Mouse (Mus musculus) midbrain, embryonic 14.5 days (tissue): ENCODE measurements around the gene Rnf145. TPM values are rescaled to one million over a fixed set of nuclear protein-coding genes. Genes with fewer than 3 reads are reported as not detected.

Experiments
- ATAC-seq: fragments of 200-750 bp; cut with Nextera tagmentation; 2 replicates; pipeline ENCODE4 v1.8.0; 2017; ENCODE audit warnings: moderate number of reproducible peaks, moderate library complexity; ENCODE audit not compliant: low FRiP score, low TSS enrichment
- DNase-seq: peaks from one replicate; pipeline ENCODE4 v3.0.0-alpha.2; 2015
- H3K27ac ChIP-seq: fragments of 300-500 bp; sonication (generic); replicated peaks from 2 replicates; pipeline ENCODE4 v1.5.1; 2014; ENCODE audit warnings: mild to moderate bottlenecking, low read depth, low read length, moderate library complexity
- H3K27me3 ChIP-seq: fragments of 300-500 bp; sonication (generic); 2 replicates; pipeline ENCODE4 v1.6.1; 2014; ENCODE audit warnings: low read length, control low read depth, mixed read lengths; ENCODE audit not compliant: control insufficient read depth, insufficient read depth
- H3K36me3 ChIP-seq: fragments of 300-500 bp; sonication (generic); 2 replicates; pipeline ENCODE4 v1.6.1; 2014; ENCODE audit warnings: low read length, control low read depth; ENCODE audit not compliant: control insufficient read depth, insufficient read depth
- H3K4me1 ChIP-seq: fragments of 300-500 bp; sonication (generic); 2 replicates; pipeline ENCODE4 v1.6.1; 2014; ENCODE audit warnings: mild to moderate bottlenecking, antibody characterized with exemption, low read length, control low read depth; ENCODE audit not compliant: control insufficient read depth, insufficient read depth
- H3K4me2 ChIP-seq: fragments of 300-500 bp; sonication (generic); 2 replicates; pipeline ENCODE4 v1.6.1; 2014; ENCODE audit warnings: mild to moderate bottlenecking, low read length, moderate library complexity
- H3K4me3 ChIP-seq: fragments of 300-500 bp; sonication (generic); replicated peaks from 2 replicates; pipeline ENCODE4 v1.5.1; 2014; ENCODE audit warnings: low read depth, low read length
- H3K9ac ChIP-seq: fragments of 300-500 bp; sonication (generic); replicated peaks from 2 replicates; pipeline ENCODE4 v1.6.1; 2014; ENCODE audit warnings: mild to moderate bottlenecking, low read length, moderate library complexity
- H3K9me3 ChIP-seq: fragments of 300-500 bp; sonication (generic); 2 replicates; pipeline ENCODE4 v1.6.1; 2016; ENCODE audit warnings: low read length, control low read depth, mixed read lengths; ENCODE audit not compliant: control insufficient read depth
- WGBS: fragments of 180-500 bp; shearing (Covaris S2); extraction: QIAGEN DNeasy Blood & Tissue Kit; methylation state at CpG from one replicate; pipeline ENCODE4 v1.1.7; 2014; 5-methylcytosine and 5-hydroxymethylcytosine counted together
- polyA plus RNA-seq: library from polyadenylated mRNA; unstranded; fragments of >200 nt; fragmentation: Nextera tagmentation; extraction: Ambion mirVana; gene quantifications from 2 replicates; pipeline ENCODE4 v1.2.1, GENCODE M21; 2014

Rnf145 gene
- polyA plus RNA-seq, 1 experiment from 2014 or later: 134 TPM

DNA sequence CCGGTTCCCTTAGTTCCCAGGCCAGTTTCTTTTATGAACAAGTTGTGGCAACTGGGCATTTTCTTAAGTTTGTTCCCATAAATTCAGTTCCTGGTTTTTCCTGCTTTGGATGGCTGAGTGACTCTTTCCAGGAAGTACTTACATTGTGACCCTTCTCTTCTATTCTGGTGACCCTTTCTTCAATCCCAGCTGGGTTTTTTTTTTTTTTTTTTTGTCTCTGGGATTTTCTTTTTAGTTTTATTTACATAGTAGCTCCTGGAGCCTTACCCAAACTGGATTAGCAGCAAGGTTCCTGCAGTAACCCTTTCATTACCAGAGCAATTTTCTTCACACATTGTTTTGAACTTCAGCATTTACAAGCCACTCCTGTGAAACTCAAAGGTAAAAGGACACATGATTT, 2.4 kb upstream of the Rnf145 start:
- Histone ChIP-seq H3K36me3 (no peaks in the 10 kb centered on the region), H3K27me3 (no peaks in the 10 kb centered on the region), H3K9me3 (no peaks in the 10 kb centered on the region), H3K4me3 (no peak overlapping the region), H3K27ac (no peak overlapping the region), H3K4me2 (no peak overlapping the region), H3K9ac (no peak overlapping the region), H3K4me1 (peaks cover 7% of the 10 kb centered on the region; the same call in 1 of the 2 replicates)
- WGBS: 7% methylated on average over 1 of the region's 1 CpGs
- ATAC-seq (no peak), DNase-seq (no peak)

DNA sequence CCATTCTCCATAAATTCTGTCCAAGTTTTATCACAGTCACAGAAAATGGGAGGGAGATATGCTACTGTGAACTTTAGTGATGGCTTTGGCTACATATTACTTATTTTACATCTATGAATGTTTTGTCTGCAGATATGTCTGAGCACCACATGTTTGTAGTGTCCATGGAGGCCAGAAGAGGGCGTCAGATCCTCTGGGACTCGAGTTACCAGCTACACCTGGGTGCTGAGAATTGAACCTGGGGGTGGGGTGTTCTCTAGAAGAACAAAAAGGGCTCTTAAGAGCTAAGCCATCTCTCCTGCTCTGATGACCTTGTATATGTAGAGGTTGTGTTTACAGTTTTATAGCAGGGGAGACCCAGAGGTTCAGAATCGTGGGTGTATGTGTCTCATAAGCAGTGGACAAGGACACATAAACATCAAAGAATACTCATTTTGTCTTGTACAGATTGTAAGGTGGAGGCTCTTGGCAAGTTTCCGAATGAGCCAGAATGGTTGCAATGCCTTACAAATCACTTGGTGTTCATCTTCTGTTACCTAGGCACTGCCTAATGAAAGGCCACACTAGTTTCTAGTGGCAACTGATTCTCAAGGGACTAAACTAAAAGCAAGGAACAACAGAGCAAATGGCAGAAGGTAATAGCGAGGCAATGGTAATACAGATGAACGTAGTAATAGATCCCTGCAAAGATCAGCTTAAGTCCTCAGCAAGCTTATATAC, 1.0 kb upstream of the Rnf145 start:
- DNase-seq (peak; percentile 19), ATAC-seq (no peak)
- H3K4me3 ChIP-seq: peak overlapping the region; percentile 97
- WGBS: 47% methylated on average over 6 of the region's 6 CpGs
- peak overlapping the region; percentile 96 for H3K9ac ChIP-seq
- H3K9me3 ChIP-seq: no peaks in the 10 kb centered on the region
- H3K36me3 ChIP-seq: no peaks in the 10 kb centered on the region
- peaks cover 13% of the 10 kb centered on the region; the same call in 1 of the 2 replicates for H3K4me1 ChIP-seq
- peak overlapping the region; percentile 95; the same call in 1 of the 2 replicates for H3K27ac ChIP-seq
- peak overlapping the region; percentile 85 for H3K4me2 ChIP-seq
- no peaks in the 10 kb centered on the region for H3K27me3 ChIP-seq

DNA sequence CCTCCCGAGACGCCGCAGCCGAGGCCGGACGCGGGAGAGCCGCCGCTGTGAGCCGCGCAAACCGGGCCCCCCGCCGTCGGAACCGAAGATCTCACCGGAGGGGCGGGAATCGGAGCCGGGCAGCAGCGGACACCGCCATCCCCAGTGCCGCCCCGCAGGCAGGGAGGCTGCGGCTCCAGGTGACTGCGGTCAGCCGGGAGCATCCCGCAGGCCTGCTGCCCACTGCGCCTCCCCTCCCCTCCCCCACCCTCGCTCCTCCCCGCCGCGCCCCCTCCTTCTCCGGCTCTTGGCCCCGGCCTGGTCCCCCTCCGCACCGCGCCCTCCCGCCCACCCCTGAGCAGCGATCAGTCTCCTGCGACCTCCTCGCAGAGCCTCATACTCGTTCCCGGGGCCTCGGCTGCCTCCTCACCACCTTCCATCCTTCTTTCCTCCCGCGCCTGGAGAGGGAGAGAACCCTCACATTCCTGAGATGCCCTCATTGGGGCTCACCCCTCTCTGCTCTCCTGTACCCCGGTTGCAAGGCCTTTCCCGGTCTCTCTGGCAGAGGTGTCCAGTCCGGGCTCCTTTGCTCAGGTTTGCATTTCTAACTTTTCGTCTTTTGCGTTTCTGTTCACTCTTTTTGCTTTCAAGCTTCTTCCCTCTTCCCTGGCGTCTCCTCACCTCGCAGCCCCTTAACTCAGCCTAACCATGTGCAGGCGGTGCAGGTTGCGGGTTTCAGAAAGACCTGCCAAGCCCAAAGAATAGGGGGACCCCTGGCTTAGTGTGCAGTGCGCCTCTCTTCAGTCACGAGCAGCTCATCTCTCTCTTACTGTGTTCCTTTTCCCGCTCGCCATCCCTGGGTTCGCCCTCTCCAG, 559 bp downstream of the Rnf145 start:
- peak overlapping the region; percentile 97 for H3K4me3 ChIP-seq
- no peaks in the 10 kb centered on the region for H3K9me3 ChIP-seq
- H3K9ac ChIP-seq: peak overlapping the region; percentile 96
- WGBS: under 1% methylated on average over 51 of the region's 61 CpGs
- H3K36me3 ChIP-seq: no peaks in the 10 kb centered on the region
- H3K27ac ChIP-seq: peak overlapping the region; percentile 95
- H3K4me2 ChIP-seq: peak overlapping the region; percentile 85
- ATAC-seq (peak; percentile 63), DNase-seq (peak; percentile 67)
- peaks cover 13% of the 10 kb centered on the region; the same call in 1 of the 2 replicates for H3K4me1 ChIP-seq
- no peaks in the 10 kb centered on the region for H3K27me3 ChIP-seq

DNA sequence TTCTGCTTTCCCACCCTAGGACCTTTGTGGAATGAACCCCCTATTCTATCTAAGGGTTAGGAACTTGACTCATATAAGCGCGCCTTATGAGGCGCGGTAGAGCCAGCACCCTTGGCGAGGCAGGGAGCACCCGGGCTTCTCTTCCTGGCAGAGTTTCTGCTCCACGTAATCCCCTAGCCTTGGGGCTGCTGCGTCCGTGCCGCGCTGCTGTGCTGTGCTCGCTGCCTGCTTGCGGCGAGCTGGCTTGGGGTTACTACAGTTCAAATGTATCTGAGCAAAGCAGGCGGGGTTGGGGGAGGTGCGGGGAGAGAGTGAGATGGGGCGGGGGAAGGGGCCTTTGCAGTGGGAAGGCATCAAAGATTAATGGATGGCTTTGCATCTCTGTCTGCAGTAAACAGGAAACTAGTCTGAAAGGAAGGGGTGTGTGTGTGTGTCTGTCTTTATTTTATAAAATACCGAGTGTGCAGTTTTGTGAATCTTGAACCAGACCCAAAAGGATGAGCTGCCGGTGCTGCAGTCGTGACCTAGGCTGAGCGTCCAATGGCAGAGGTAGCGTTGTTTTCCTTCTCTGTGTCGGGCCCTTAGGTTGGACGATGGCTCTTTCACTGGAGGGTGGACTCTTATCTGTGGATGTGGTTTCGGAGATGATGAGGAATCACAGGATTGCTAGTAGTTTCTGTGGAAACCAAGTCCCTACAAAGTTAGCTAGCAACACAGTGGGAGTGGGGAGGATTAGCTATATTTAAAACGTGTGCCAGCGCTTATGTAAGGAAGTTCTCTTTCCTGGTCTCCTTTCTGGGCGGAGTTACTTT, 1.4 kb downstream of the Rnf145 start:
- WGBS: under 1% methylated on average over 28 of the region's 28 CpGs
- ATAC-seq: peak; percentile 87
- H3K27ac ChIP-seq: peak overlapping the region; percentile 95

DNA sequence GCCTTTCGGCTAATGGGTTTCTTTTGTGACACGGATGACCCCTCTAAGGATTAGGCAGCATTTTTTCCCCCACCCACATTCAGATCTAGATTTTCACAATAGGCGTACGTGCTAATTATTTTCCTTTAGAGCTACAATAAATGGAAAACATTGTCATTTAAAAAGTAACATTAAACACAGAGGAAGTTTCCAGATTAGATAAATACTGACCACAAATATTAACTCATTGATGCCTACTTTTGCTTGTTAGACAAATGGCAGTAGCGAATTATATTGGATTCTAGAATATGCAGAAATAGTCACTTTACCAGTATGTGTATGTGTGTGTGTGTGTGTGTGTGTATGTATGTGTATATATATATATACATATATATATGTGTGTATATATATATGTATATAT, 3.8 kb downstream of the Rnf145 start:
- WGBS: 84% methylated on average over 5 of the region's 5 CpGs
- Histone ChIP-seq H3K9me3 (no peaks in the 10 kb centered on the region), H3K27me3 (no peaks in the 10 kb centered on the region), H3K9ac (no peak overlapping the region), H3K27ac (no peak overlapping the region), H3K4me3 (no peak overlapping the region), H3K36me3 (peaks cover 23% of the 10 kb centered on the region), H3K4me1 (peaks cover 13% of the 10 kb centered on the region; the same call in 1 of the 2 replicates), H3K4me2 (no peak overlapping the region)
- DNase-seq (no peak), ATAC-seq (no peak)

More for the DNA sequence above, 1.4 kb downstream of the Rnf145 start:
- Histone ChIP-seq H3K27me3 (no peaks in the 10 kb centered on the region), H3K9me3 (no peaks in the 10 kb centered on the region), H3K9ac (peak overlapping the region; percentile 96), H3K36me3 (peaks cover 6% of the 10 kb centered on the region), H3K4me1 (peaks cover 13% of the 10 kb centered on the region; the same call in 1 of the 2 replicates), H3K4me3 (peak overlapping the region; percentile 97), H3K4me2 (peak overlapping the region; percentile 85)
- peak; percentile 87 for DNase-seq

DNA sequence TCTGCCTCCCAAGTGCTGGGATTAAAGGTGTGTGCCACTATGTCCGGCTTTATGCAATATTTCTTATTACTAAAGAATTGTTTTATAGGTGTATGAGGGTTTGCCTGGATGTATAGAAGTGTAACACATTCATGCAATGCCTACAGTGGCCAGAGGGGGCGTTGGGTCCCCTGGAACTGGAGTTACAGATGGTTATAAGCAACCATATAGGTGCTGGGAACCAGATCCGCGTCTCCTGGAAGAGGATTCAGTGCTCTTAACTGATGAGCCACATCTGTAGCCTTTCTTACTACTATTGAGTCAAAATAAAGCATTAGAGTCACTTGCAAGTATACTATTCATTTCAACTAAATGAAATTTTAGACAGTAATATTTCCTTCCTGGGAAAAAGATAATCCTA, 7.0 kb downstream of the Rnf145 start:
- ATAC-seq (no peak), DNase-seq (no peak)
- Histone ChIP-seq H3K27ac (no peak overlapping the region), H3K4me1 (peaks cover 12% of the 10 kb centered on the region; the same call in 1 of the 2 replicates), H3K27me3 (no peaks in the 10 kb centered on the region), H3K4me3 (no peak overlapping the region), H3K36me3 (peaks cover 44% of the 10 kb centered on the region), H3K9me3 (no peaks in the 10 kb centered on the region), H3K9ac (no peak overlapping the region), H3K4me2 (no peak overlapping the region)
- 77% methylated on average over 4 of the region's 4 CpGs for WGBS

DNA sequence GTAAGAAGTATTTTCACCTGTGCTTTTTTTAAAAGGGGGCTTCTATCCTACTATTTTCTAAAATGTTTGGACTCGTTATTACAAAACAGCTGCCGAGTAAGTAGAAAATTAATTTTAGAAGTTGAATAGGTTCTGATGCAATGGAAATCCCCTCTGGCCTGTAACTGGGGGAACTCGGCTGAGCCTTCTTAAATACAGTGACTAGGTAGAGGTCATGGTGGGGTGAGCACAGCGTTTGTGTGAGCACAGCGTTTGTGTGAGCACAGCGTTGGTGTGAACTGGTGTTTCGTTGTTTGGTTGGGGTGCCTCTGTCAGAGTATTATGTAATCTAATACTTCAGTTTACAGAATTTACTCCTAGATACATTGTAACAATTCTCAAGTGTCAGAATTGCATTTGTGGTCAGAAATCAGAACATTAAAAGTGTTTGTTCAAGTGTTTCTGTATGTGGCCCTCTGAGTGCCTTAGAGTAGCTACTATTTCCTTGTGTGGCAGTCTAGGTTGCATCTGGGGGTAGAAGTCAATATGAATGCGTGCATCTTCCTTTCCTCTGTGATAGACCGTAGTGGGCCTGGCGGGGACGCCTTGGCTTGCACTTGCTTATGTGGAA, 8.0 kb downstream of the Rnf145 start:
- DNase-seq: no peak
- no peak overlapping the region for H3K9ac ChIP-seq
- no peak for ATAC-seq
- peaks cover 2% of the 10 kb centered on the region; the same call in 1 of the 2 replicates for H3K4me1 ChIP-seq
- no peaks in the 10 kb centered on the region for H3K9me3 ChIP-seq
- peaks cover 53% of the 10 kb centered on the region for H3K36me3 ChIP-seq
- WGBS: 95% methylated on average over 11 of the region's 11 CpGs
- no peaks in the 10 kb centered on the region for H3K27me3 ChIP-seq
- no peak overlapping the region for H3K27ac ChIP-seq
- H3K4me3 ChIP-seq: no peak overlapping the region
- H3K4me2 ChIP-seq: no peak overlapping the region
